Mouse (Mus musculus): ENCODE results near the gene Trim56. TPM values are rescaled to one million over a fixed set of nuclear protein-coding genes. Genes with fewer than 3 reads are reported as not detected.
A peak's percentile ranks its signal among the peaks of the same experiment; 100 is the strongest.

The Trim56 gene
- total and polyA plus RNA-seq, 3 experiments = 19.2 to 55.3 (median 34.1) TPM

DNA sequence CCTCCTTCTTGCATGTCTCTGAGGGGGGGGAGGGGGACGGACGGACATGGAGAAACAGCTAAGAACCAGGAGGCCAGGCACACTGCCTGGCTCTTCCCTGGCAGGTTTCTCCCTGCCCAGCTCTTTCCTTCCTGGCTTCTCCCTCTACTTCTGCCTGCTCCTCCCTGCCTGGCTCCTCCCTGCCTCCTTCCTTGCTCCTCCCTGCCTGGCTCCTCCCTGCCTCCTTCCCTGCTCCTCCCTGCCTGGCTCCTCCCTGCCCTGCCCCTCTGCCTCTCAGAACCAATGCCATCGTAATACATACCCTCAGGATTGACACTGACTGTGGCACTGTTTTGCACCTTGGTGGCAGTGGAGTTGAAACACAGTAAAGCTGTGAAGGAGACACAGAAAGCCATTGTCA, 24.8 kb upstream of the Trim56 start:
- Histone ChIP-seq H3K9me3 (replicated peaks) (no peaks in the 10 kb centered on the region), H3K4me1 (ENCODE audit: insufficient read depth, low read depth, low read length) (0 out of 2 replicates have a peak, but pooled peaks cover 2% of the 10 kb centered on the region), H3K4me3 (ENCODE audit: low read depth, low read length) (no peak overlapping the region), H3K27me3 (ENCODE audit: insufficient read depth, low read length) (peaks cover 8% of the 10 kb centered on the region), H3K36me3 (replicated peaks) (no peaks in the 10 kb centered on the region)
- DNase-seq (ENCODE audit: low spot score) = no peak
- no peak for ATAC-seq (ENCODE audit: extremely low read depth, insufficient number of reproducible peaks, low FRiP score, poor library complexity, severe bottlenecking)
- no peak for TF ChIP-seq POLR2AphosphoS5 (IDR thresholded peaks at IDR 0.05; ENCODE audit: insufficient replicate concordance, low read depth, low read length)
- TF ChIP-seq GATA1 (IDR thresholded peaks at IDR 0.05; ENCODE audit: borderline replicate concordance, low read length) = no peak
- no peak for TF ChIP-seq TAL1 (conservative IDR thresholded peaks at IDR 0.05; ENCODE audit: low read depth, low read length)
- no peak for TF ChIP-seq GATA2 (IDR thresholded peaks at IDR 0.05; ENCODE audit: borderline replicate concordance, low read depth, low read length)
- no peak for TF ChIP-seq CTCF (IDR thresholded peaks at IDR 0.05; ENCODE audit: low read depth, low read length)

DNA sequence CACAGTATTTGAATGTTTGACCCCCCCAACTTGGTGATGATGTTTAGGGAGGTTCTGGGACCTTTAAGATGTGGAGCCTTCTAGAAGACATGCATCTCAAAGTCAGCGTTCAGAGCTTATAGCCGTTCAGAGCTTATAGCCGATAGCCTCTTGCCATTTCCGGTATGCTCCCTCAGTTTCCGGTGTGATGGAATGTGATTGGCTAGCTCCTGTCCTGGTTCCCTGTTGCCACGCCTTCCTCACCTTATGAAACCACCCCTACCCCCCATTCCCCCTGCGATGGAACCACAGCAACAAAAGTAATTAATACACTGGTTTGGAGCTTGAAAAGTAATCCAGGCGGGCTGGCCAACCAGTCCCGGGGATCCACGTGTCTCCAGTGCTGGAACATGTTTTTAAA, 23.0 kb upstream of the Trim56 start:
- Histone ChIP-seq H3K27me3 (ENCODE audit: insufficient read depth, low read length) (peaks cover 5% of the 10 kb centered on the region), H3K4me3 (ENCODE audit: low read depth, low read length) (no peak overlapping the region), H3K36me3 (replicated peaks) (no peaks in the 10 kb centered on the region), H3K4me1 (ENCODE audit: insufficient read depth, low read depth, low read length) (0 out of 2 replicates have a peak, but pooled peaks cover 2% of the 10 kb centered on the region), H3K9me3 (replicated peaks) (no peaks in the 10 kb centered on the region)
- TF ChIP-seq GATA2 (IDR thresholded peaks at IDR 0.05; ENCODE audit: borderline replicate concordance, low read depth, low read length) = no peak
- TF ChIP-seq TAL1 (conservative IDR thresholded peaks at IDR 0.05; ENCODE audit: low read depth, low read length) = no peak
- no peak for TF ChIP-seq POLR2AphosphoS5 (IDR thresholded peaks at IDR 0.05; ENCODE audit: insufficient replicate concordance, low read depth, low read length)
- TF ChIP-seq CTCF (IDR thresholded peaks at IDR 0.05; ENCODE audit: low read depth, low read length) = no peak
- TF ChIP-seq GATA1 (IDR thresholded peaks at IDR 0.05; ENCODE audit: borderline replicate concordance, low read length) = no peak
- DNase-seq (ENCODE audit: low spot score) = no peak
- ATAC-seq (ENCODE audit: extremely low read depth, insufficient number of reproducible peaks, low FRiP score, poor library complexity, severe bottlenecking) = no peak

DNA sequence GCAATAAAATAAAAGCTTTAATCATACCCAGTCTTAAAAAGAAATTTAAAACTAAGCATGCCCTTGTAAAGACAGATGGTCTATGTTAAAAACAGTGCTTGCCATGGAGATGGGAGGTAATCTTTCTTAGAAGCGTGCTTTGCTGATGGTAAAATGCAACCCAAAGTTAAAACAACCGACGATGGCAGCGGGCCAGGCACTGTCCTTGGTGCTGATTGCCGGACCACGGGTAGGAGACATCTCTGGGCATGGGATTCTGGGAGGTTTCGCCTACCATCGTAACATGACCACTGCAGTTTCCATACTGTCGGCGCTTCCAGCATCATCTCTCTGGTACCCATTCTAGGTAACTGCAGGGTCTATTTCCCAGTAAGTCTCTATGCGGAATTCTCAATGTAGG, 18.9 kb upstream of the Trim56 start:
- no peaks in the 10 kb centered on the region for H3K9me3 ChIP-seq (replicated peaks)
- DNase-seq (ENCODE audit: low spot score) = no peak
- H3K27me3 ChIP-seq (ENCODE audit: insufficient read depth, low read length) = peaks cover 8% of the 10 kb centered on the region
- H3K4me3 ChIP-seq (ENCODE audit: low read depth, low read length) = no peak overlapping the region
- H3K36me3 ChIP-seq (replicated peaks) = no peaks in the 10 kb centered on the region
- TF ChIP-seq GATA1 (IDR thresholded peaks at IDR 0.05; ENCODE audit: borderline replicate concordance, low read length) = no peak
- no peak for TF ChIP-seq TAL1 (conservative IDR thresholded peaks at IDR 0.05; ENCODE audit: low read depth, low read length)
- no peak for TF ChIP-seq CTCF (IDR thresholded peaks at IDR 0.05; ENCODE audit: low read depth, low read length)
- no peak for TF ChIP-seq POLR2AphosphoS5 (IDR thresholded peaks at IDR 0.05; ENCODE audit: insufficient replicate concordance, low read depth, low read length)
- no peak for TF ChIP-seq GATA2 (IDR thresholded peaks at IDR 0.05; ENCODE audit: borderline replicate concordance, low read depth, low read length)
- ATAC-seq (ENCODE audit: extremely low read depth, insufficient number of reproducible peaks, low FRiP score, poor library complexity, severe bottlenecking) = no peak
- no peaks in the 10 kb centered on the region for H3K4me1 ChIP-seq (ENCODE audit: insufficient read depth, low read depth, low read length)

DNA sequence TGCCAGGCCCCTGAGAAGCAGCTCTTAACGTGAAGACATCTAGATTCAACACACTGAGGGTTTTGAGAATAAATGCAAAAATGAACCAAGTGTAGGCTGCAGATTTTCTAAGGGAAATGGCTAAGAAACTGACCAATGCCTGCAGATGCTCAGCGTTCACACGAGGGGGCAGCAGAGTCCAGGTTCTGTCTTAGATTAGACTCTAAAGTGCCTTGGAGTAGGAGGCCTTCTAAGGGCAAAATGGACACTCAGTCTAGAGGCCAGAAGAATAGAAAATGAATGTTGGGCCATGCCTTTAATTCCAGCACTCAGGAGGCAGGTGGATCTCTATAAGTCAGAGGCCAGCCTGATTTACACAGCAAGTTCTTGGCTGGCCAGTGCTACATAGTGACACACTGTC, 15.5 kb upstream of the Trim56 start:
- ATAC-seq (ENCODE audit: extremely low read depth, insufficient number of reproducible peaks, low FRiP score, poor library complexity, severe bottlenecking) (peak; percentile 28; the same call in 1 of the 2 replicates), DNase-seq (ENCODE audit: low spot score) (no peak)
- Histone ChIP-seq H3K36me3 (replicated peaks) (no peaks in the 10 kb centered on the region), H3K9me3 (replicated peaks) (no peaks in the 10 kb centered on the region), H3K4me1 (ENCODE audit: insufficient read depth, low read depth, low read length) (peaks cover 11% of the 10 kb centered on the region), H3K4me3 (ENCODE audit: low read depth, low read length) (no peak overlapping the region), H3K27me3 (ENCODE audit: insufficient read depth, low read length) (peaks cover 14% of the 10 kb centered on the region)
- TF ChIP-seq GATA2 (IDR thresholded peaks at IDR 0.05; ENCODE audit: borderline replicate concordance, low read depth, low read length) (no peak), CTCF (IDR thresholded peaks at IDR 0.05; ENCODE audit: low read depth, low read length) (peak; percentile 74; the same call in 1 of the 2 replicates), POLR2AphosphoS5 (IDR thresholded peaks at IDR 0.05; ENCODE audit: insufficient replicate concordance, low read depth, low read length) (no peak), GATA1 (IDR thresholded peaks at IDR 0.05; ENCODE audit: borderline replicate concordance, low read length) (no peak)

DNA sequence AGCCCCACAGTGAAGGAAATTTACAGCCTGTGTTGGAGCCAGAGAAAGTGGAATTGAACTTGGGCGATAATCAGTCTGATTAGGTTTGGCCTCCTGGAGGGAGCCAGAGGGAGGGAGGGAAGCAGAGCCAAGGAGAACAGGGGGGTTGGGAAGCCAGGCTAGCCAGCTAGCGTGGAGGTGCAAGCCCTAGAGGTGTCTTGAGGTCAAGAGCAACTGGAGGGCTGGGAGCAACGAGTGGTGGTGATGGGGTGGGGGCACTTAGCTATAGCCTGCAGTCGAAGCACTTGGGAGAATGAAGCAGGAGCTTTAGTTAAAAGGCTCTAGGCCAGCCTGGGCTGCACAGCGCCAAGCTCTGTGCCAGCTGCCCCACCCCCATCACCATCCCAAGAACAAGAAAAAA, 13.3 kb upstream of the Trim56 start:
- Histone ChIP-seq H3K9me3 (replicated peaks) (no peaks in the 10 kb centered on the region), H3K27me3 (ENCODE audit: insufficient read depth, low read length) (peaks cover 20% of the 10 kb centered on the region), H3K4me3 (ENCODE audit: low read depth, low read length) (no peak overlapping the region), H3K4me1 (ENCODE audit: insufficient read depth, low read depth, low read length) (peaks cover 11% of the 10 kb centered on the region), H3K36me3 (replicated peaks) (no peaks in the 10 kb centered on the region)
- DNase-seq (ENCODE audit: low spot score) (no peak), ATAC-seq (ENCODE audit: extremely low read depth, insufficient number of reproducible peaks, low FRiP score, poor library complexity, severe bottlenecking) (no peak)
- no peak for TF ChIP-seq GATA1 (IDR thresholded peaks at IDR 0.05; ENCODE audit: borderline replicate concordance, low read length)
- TF ChIP-seq TAL1 (conservative IDR thresholded peaks at IDR 0.05; ENCODE audit: low read depth, low read length) = no peak
- TF ChIP-seq GATA2 (IDR thresholded peaks at IDR 0.05; ENCODE audit: borderline replicate concordance, low read depth, low read length) = no peak
- no peak for TF ChIP-seq CTCF (IDR thresholded peaks at IDR 0.05; ENCODE audit: low read depth, low read length)
- TF ChIP-seq POLR2AphosphoS5 (IDR thresholded peaks at IDR 0.05; ENCODE audit: insufficient replicate concordance, low read depth, low read length) = no peak

DNA sequence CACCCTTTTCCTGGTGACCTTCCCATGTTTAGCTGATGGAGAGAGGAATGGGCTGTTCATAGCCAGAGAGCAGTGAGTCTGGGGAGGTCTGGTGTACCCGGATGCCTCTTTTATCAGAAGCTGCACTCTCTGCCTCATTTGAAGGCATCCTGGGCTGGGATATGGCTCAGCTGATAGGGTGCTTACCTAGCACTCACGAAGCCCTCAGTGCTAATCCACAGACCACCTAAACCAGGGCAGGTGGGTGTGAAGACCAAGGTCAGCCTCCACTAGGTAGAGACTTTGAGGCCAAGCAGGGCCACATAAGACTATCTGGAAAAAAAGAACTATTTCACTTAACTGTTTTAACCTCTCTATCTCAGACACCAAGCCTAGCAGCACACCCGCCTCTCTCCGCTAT, 7.5 kb upstream of the Trim56 start:
- Histone ChIP-seq H3K4me3 (ENCODE audit: low read depth, low read length) (no peak overlapping the region), H3K9me3 (replicated peaks) (no peaks in the 10 kb centered on the region), H3K4me1 (ENCODE audit: insufficient read depth, low read depth, low read length) (peaks cover 42% of the 10 kb centered on the region), H3K36me3 (replicated peaks) (no peaks in the 10 kb centered on the region), H3K27me3 (ENCODE audit: insufficient read depth, low read length) (peaks cover 18% of the 10 kb centered on the region; the same call in 1 of the 2 replicates)
- ATAC-seq (ENCODE audit: extremely low read depth, insufficient number of reproducible peaks, low FRiP score, poor library complexity, severe bottlenecking) = no peak
- no peak for TF ChIP-seq POLR2AphosphoS5 (IDR thresholded peaks at IDR 0.05; ENCODE audit: insufficient replicate concordance, low read depth, low read length)
- TF ChIP-seq TAL1 (conservative IDR thresholded peaks at IDR 0.05; ENCODE audit: low read depth, low read length) = no peak
- no peak for TF ChIP-seq GATA1 (IDR thresholded peaks at IDR 0.05; ENCODE audit: borderline replicate concordance, low read length)
- TF ChIP-seq CTCF (IDR thresholded peaks at IDR 0.05; ENCODE audit: low read depth, low read length) = no peak
- TF ChIP-seq GATA2 (IDR thresholded peaks at IDR 0.05; ENCODE audit: borderline replicate concordance, low read depth, low read length) = no peak
- no peak for DNase-seq (ENCODE audit: low spot score)

Measured in G1E (cell line).